Mouse (Mus musculus) kidney, adult 8-10 months (tissue): Measurements from ENCODE around the gene Pbld1.
A peak's percentile ranks its signal among the peaks of the same experiment; 100 is the strongest.

Experiments
- DNase-seq, 2 experiments: peaks; one replicate each; pipeline ENCODE4 v3.0.0; 2022

The Pbld1 gene

DNA sequence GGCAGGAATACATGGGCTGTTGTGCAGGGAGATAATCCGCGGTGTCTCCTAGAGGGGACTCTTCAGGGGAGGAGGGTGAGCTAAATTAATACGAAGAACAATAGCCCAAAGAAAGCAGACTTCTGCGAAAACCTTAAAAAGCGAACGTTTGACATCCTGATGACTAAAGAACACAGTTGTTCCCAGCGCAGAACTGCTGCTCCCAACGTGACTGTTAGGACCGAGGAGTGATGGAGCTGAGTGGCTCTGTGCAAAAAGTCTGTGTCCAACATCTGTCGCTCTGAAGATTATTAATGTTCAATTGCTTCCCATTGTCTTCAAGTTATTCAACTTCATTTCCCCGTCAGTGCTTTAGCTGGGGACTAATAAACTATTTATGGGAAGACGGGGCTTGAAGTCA is 38.2 kb downstream of the Pbld1 start:
- no peak for DNase-seq

DNA sequence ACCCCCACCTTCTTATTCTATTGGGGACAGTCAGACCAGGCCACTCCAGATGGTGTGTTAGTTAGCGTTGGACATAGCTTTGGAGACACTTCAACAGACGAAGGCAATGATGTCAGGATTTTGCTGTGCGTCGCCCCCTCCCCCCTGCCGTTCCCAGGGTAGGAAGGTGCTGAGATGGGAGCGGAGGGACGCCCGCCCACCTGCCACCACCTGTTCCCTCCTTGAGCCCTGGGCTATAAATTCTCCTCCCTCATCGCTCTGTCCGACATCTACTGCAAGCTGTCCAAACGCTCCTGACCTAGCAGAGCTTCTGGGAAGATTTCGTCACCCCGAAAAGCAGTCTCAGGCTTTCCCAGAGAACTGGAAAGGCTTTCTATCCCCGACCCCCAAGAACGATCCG is 39.6 kb downstream of the Pbld1 start, which contains the start of gene Atoh7:
Gene Atoh7 (plus strand): TSS at position 131 of the 400 bp plus-strand sequence.
- no peak for DNase-seq

DNA sequence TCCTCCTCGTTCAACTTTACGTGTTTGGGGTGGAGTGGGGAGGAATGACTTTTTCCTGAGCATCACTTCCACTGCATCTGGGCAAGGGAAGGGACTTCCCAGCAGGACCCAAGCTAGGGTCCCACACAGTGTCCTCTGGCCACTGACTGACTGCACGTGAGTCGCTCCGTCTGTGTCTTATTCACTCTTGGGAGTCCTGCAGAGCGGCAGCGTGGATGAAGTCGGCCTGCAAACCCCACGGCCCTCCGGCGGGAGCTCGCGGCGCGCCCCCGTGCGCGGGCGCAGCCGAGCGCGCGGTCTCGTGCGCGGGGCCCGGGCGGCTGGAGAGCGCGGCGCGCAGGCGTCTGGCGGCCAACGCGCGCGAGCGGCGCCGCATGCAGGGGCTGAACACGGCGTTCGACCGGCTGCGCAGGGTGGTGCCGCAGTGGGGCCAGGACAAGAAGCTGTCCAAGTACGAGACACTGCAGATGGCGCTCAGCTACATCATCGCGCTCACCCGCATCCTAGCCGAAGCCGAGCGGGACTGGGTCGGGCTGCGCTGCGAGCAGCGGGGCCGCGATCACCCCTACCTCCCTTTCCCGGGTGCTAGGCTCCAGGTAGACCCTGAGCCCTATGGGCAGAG is 40.1 kb downstream of the Pbld1 start:
- no peak for DNase-seq

DNA sequence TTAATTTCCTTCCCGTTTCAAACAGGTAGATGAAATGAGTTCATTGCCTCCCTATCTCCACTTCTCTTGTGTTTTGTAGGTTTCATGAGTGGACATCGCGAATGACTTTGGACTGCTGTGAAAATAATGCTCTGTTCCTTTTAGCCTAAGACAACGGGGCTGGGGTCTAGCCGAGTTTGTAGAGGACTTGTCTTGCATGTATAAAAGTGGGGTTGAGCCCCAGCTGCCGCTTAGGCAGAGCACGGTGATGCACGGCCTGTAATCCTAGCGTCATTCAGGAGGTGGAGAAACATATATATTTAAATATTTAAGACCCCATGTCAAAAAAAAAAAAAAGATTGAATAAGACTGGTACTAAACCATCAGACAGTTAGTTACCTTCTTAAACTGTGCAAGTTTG is 40.7 kb downstream of the Pbld1 start:
- DNase-seq: no peak

DNA sequence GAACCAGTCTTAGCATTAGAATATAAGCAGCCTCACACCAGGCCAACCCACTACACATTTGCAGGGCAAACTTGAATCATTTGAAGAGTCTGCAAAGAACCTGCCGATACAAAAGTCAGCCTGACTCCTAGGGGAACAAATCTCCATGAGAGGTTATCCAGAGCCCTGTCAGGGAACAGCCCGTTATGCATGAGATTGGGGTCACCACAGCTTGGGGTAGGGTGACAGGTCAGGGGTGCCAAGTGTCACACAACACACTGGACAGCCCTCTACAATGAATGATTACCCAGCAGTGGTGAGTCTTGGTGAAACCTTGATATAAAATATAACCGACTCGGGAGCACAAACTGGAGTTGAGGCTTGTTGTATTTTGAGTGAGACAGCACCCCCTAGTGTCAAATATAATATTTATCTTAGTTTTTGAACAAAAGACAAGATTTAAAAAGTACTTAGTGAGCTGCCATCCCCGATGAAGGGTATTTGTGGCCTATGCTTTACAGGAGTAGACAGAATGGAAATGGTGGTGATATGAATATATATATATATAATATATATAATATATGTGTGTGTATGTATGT is 53.2 kb downstream of the Pbld1 start:
- DNase-seq: peak in 1 of 2 experiments; percentile 14

DNA sequence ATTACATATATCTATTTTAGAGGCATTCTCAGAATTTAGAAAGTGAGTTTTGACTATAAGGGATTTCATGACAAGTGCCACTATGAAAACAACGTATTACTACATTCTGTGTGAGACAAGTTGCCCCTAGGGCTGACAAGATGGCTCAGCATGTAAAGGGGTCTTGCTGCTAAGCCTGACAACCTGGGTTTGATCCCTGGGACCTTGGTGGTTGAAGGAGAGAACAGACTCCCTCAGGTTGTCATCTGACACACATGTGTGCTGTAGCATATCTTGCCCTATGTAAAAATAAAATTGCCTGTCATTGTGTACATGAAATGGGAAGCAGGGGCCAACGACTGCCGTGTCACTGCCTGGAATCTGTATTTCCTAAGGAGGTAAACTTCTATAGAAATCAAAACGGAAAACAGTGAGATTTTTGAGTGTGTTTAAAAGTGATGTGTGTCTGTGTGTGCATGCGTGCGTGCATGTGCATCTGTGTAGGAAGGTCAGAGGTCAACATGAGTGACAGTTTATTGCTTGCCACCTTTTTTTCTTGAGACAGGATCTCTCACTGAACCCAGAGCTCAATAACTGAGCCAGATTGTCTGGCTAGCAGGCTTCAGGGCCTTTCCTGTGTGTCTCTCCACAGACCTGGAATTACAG is 53.9 kb downstream of the Pbld1 start:
- no peak for DNase-seq

DNA sequence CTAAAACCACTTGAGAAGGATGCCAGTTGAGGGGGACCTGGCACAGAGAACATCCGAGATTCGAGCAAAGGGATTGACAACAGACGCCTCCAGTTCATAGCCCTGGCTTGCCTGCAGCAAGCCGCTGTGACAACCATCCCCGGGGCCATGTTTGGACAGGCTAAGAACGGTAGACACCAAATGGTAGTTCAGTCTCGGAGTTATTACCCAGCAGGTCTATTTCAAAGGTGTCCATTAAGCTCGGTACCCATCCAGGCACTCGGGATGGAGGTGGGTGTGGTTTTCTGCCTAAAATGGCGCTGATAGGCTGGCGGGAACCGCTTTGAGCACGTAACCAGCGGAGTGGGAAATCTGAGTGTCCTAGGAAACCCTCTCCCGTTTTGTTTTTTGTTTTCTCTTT is 55.9 kb downstream of the Pbld1 start:
- no peak for DNase-seq

DNA sequence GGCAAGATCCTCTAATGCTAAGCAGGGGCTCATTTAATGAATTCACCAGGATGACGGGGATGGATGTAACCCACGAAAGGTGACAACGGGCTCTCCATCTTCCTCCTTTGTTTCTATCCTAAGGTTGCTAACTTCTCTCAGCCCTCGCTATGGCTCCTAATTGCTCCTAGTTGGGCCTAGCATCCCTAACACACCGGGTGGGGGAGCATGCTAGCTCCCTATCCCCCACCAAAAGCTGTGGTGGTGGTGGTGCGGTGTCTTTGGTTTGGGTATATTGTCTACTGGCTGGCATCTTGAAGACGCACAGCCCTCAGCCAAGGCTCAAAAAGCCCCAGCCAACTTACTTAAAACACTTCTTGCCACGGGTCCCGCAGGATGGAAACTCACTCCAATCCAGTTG is 56.4 kb downstream of the Pbld1 start:
- DNase-seq: no peak

DNA sequence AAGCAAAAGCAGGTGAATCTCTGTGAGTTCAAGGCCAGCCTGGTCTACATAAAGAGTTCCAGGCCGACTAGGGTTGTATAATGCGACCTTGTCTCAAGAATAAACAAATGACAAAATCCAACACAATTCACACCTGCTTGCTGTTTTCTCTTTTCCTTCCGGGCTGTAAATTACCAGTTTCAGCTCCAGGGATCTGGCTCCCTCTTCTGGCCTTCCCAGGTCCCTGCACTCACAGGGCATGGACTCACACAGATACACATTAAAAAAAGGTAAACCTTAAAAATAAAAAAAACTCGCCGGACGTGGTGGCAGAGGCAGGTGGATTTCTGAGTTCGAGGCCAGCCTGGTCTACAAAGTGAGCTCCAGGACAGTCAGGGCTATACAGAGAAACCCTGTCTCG is 57.6 kb downstream of the Pbld1 start:
- no peak for DNase-seq

DNA sequence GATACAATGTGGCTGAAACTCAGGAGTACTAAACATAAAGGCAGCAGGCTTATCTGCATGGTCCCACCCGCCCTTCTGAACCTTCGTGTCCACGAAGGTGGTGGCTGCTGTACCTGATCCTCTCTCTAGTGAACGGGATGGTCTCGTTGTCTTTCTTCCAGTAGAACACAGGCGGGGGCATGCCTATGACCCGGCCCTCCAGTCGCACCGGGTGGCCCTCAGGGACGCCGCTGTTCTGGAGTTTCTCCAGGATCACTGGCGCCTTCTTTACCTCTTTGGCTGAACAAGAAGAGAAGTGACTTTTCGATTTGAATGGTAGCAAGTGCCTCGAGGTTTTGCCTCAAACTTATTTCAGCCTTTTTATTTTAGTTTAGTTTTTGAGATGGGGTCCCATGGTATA is 60.0 kb downstream of the Pbld1 start:
- DNase-seq: no peak

DNA sequence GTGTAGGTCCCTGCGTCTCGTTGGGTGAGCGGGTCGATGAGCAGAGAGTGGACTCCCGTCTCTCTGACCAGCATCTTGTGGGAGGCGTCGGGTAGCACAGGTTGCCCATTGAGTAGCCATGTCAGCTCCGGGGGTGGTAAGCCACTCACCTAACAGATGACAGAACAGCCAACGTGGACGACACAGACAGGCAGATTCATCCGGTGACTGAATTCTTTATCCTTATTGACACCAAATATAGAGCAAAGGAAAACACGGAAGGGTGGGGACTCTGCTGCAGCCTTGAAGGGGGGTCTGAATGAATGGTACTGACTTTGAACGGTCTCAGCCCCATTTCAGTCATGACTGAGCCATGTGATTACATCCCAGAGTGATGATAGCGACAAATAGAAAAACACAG is 62.0 kb downstream of the Pbld1 start:
- DNase-seq: no peak

DNA sequence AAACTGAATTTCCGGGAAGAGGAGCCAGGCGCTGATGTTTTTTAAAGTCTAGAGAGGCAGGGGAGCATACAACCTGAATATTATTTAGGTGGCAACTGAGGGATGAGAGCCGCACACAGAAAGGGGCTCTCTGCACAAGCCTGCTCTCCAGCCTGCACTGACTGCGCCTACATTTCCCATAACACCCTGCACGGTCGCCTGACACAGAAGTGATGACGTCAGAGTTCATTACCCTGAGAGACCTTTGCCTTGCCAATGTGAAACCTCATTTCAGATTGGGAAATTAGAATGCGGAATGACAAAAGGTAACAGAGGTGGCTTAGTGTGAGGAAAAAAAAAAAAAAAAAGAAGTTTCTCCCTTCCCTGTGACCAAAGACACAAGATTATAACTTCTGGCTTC is 62.6 kb downstream of the Pbld1 start:
- peak; percentile 63 to 67 for DNase-seq

DNA sequence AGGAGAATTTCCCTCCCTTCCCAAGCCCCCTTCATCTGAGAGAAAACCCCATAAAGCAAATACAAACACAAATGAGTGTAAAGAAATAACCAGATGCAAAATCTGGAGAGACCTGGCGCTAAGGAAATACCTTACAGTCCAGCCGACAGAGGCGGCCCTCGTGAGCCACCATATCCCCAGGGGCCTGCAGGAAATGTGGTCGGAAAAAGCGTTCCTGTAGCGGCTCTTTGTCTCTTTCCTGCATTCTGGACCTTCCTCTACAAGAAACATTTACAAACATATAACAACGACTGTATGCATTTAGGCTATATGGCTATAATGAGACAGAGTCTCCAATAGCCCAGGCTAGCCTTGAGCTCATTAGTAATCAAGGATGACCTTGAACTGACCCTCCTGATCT is 63.2 kb downstream of the Pbld1 start:
- no peak for DNase-seq

DNA sequence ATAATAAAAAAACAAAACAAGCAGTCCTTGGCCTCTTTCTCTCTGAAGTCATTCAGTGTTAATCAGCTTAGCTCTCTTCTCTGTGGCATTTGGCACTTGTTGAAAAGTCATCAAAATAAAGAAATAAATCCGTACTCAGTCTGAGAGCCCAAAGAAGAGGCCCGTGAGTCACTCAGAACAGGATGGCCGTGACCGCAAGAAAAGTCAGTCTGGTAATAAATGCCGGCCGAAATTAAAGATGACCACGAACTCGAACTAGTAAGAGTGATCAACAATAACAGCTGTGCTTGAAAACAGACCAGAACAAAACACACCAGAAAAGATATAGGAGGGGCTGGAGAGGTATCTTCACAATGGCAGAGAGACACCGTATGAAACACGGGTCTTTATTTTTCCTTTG is 64.1 kb downstream of the Pbld1 start:
- DNase-seq: no peak

DNA sequence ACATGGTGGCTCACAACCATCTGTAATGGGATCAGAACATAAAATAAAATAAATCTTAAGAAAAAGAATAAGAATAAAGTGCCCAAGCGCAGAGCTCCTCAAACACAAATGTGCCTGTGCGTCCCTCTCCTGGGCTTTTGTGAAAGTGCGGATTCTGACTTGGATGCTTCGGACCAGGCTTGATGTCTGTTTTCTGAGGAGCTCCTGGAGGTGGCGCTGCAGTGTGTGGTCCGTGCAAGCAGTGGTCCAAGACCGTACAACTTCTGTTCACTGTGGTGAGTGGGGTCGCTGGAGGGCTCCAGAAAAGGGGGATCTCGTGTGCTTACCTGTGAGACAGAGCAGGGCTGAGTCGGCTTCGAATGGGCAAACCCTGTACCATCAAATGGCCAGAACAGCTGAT is 65.4 kb downstream of the Pbld1 start:
- DNase-seq: no peak

DNA sequence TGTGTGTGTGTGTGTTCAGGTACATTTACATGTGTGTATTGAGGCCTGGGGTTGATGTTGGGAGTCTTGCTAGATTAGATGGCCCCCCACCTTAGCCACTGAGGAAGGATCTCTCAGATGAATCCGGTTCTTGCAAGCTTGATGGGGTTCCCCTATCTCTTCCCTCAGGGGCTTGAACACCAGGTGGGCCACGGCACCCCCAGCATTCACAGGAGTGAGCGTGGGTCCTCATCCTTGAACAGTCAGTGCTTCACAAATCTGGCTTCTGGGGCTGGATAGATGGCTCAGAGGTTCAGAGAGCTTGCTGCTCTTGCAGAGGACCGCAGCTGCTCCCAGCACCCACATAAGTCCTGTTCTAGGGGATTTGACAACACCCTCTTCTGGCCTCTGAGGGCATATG is 66.2 kb downstream of the Pbld1 start:
- DNase-seq: no peak

DNA sequence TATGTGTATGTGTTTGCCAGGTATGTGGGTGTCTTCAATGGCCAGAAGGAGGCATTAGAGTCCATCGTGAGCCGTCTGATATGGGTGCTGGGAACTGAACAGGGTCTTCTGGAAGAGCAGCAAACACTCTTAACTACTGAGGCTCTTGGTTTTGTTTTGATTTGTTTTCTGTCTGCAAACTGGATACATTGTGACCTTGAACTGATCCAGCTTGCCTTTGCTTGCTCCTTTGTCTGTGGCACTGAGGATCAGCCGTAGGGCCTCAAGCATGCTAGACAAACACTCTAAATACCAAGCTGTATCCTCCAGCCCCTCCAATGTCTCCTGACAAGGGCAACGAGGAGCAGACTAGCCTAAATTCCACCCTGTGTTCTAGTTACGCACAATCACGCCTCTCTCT is 67.2 kb downstream of the Pbld1 start:
- no peak for DNase-seq
